In genomic region chr1:120443228-120443639, GRCm38 (mm10) we compare ENCODE assay signal across 16 mouse cellular contexts.
"Had no signal": no experiment of that assay in that cellular context is flagged by ENCODE, and none has a peak within 500 bp of the region (broad histone marks: within the 10 kb centered on the region; RNA-seq: fewer than 3 reads in every experiment).

No protein-coding gene starts in this region.

- H3K36me3 ChIP-seq: liver, embryonic 13.5 days; neural tube, embryonic 13.5 days; stomach, embryonic 15.5 days had no signal

- H3K27ac ChIP-seq: kidney, postnatal 0 days; layer of hippocampus, adult 2 months; liver, embryonic 13.5 days; macrophage; neural tube, embryonic 13.5 days; stomach, embryonic 15.5 days had no signal

- H3K9me3 ChIP-seq: liver, embryonic 13.5 days; neural tube, embryonic 13.5 days; stomach, embryonic 15.5 days had no signal

- H3K9ac ChIP-seq: liver, embryonic 13.5 days; neural tube, embryonic 13.5 days; stomach, embryonic 15.5 days had no signal

- H3K4me1 ChIP-seq: liver, embryonic 13.5 days; neural tube, embryonic 13.5 days; stomach, embryonic 15.5 days had no signal

- H3K4me3 ChIP-seq: layer of hippocampus, adult 2 months; liver, embryonic 13.5 days; myocyte; neural tube, embryonic 13.5 days; stomach, embryonic 15.5 days had no signal

- DNase-seq: kidney, postnatal 25 days; layer of hippocampus, adult 9-11 months; liver, embryonic 13.5 days; lung, adult 2 months; retina, postnatal 1 day; right cerebral cortex, postnatal 25 days; spleen, adult 18-20 months; thymus, postnatal 36 days had no signal

- ATAC-seq: midbrain, embryonic 16.5 days had no signal

- H3K27me3 ChIP-seq: liver, embryonic 13.5 days; neural tube, embryonic 13.5 days; stomach, embryonic 15.5 days had no signal

- H3K4me2 ChIP-seq: liver, embryonic 13.5 days; midbrain, embryonic 11.5 days; neural tube, embryonic 13.5 days; stomach, embryonic 15.5 days had no signal
